Mouse (Mus musculus) heart, postnatal 0 days (tissue): ENCODE measurements at regions not wholly inside any gene's neighbourhood (a gene's known extent, or its start where the extent isn't known, plus 50 kb on each side); places are given as distances from the start of the nearest gene placed in this dataset.

Experiments used
- CTCF ChIP-seq: IDR thresholded peaks from 2 replicates; pipeline ENCODE4 v1.5.1; 2016; ENCODE audit warnings: antibody characterized with exemption, control low read depth, low read depth
- EP300 ChIP-seq: IDR thresholded peaks from 2 replicates; pipeline ENCODE4 v1.6.1; 2016; ENCODE audit warnings: antibody characterized with exemption, low read depth

DNA sequence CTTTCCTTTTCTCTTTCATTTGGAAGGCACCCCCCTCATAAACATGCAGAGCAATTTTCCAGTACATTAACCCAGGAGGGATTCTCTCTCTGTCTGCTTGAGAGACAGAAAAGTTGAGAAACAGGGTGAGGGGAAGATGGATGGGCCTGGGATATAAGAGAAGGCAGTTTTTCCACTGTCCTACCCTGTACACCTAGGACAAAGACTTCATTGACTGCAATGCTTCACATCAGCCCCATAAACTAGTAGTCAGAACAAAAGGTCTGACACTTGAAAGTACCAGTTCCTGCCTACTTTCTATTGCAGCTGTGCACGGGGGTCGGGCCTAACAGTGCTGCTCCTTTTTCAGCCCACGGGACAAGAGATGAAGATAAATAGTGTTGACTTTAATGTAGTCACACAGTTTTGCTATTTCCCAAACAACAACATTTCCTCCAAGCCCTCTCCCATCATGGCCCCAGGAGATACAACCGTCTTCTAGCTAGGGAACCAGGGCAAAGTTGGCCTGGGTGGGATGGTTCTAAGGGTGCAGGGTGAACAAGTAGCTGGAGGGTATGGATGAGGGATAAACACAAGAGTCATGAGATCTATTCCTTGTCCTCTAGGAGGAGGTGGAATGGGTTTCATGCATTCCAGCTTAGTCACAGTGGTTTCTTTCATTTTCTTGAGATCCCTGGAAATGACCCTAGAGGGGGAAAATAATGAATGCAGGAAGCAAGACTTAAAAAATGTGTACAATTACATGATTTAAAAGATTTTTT is 481.7 kb upstream of the Nr2f2 start:
- TF ChIP-seq EP300 (no peak), CTCF (no peak)
